Mouse (Mus musculus) ES-Bruce4 (cell line): ENCODE data around the gene Polr2h. TPM values are rescaled to one million over a fixed set of nuclear protein-coding genes. Genes with fewer than 3 reads are reported as not detected.

ENCODE experiments used
- H3K27ac ChIP-seq: 2 replicates; pipeline ENCODE4 v1.5.1; 2012; ENCODE audit warnings: low read length, inconsistent platforms; ENCODE audit not compliant: insufficient read depth
- H3K27me3 ChIP-seq: 2 replicates; pipeline ENCODE4 v1.6.1; 2012; ENCODE audit warnings: mild to moderate bottlenecking, low read length, inconsistent platforms; ENCODE audit not compliant: control insufficient read depth, poor library complexity, insufficient read depth, severe bottlenecking
- H3K36me3 ChIP-seq: 2 replicates; pipeline ENCODE4 v1.6.1; 2012; ENCODE audit warnings: inconsistent platforms, mild to moderate bottlenecking, low read length, moderate library complexity; ENCODE audit not compliant: control insufficient read depth, poor library complexity, insufficient read depth, severe bottlenecking
- H3K4me1 ChIP-seq: one replicate; pipeline ENCODE4 v1.8.1; 2011; ENCODE audit warnings: low read length; ENCODE audit not compliant: control insufficient read depth, insufficient read depth
- H3K4me3 ChIP-seq: 2 replicates; pipeline ENCODE4 v1.5.1; 2011; ENCODE audit warnings: low read depth, mild to moderate bottlenecking, low read length
- H3K9ac ChIP-seq: 2 replicates; pipeline ENCODE4 v1.6.1; 2012; ENCODE audit warnings: low read depth, mild to moderate bottlenecking, inconsistent platforms; ENCODE audit not compliant: poor library complexity, severe bottlenecking
- H3K9me3 ChIP-seq: replicated peaks from 2 replicates; pipeline ENCODE4 v1.6.1; 2012; ENCODE audit warnings: mild to moderate bottlenecking, low read length, inconsistent platforms; ENCODE audit not compliant: control insufficient read depth, poor library complexity, insufficient read depth, severe bottlenecking
- CTCF ChIP-seq: IDR thresholded peaks from one replicate; pipeline ENCODE4 v1.8.1; 2011; ENCODE audit warnings: low read depth, low read length
- EP300 ChIP-seq: IDR thresholded peaks from 2 replicates; pipeline ENCODE4 v1.6.1; 2011; ENCODE audit warnings: low read depth, low read length; ENCODE audit not compliant: insufficient read depth
- POLR2A ChIP-seq: IDR thresholded peaks from one replicate; pipeline ENCODE4 v1.8.1; 2011; ENCODE audit warnings: low read length; ENCODE audit not compliant: insufficient read depth
- polyA plus RNA-seq: library from polyadenylated mRNA; stranded (reverse); fragments of >200 nt; gene quantifications from 2 replicates; pipeline ENCODE4 v1.2.4, GENCODE M21; 2011; ENCODE audit warnings: low read depth; ENCODE audit not compliant: missing spikeins, insufficient read depth, insufficient read length

The Polr2h gene
- polyA plus RNA-seq, 1 experiment = 90.6 TPM

DNA sequence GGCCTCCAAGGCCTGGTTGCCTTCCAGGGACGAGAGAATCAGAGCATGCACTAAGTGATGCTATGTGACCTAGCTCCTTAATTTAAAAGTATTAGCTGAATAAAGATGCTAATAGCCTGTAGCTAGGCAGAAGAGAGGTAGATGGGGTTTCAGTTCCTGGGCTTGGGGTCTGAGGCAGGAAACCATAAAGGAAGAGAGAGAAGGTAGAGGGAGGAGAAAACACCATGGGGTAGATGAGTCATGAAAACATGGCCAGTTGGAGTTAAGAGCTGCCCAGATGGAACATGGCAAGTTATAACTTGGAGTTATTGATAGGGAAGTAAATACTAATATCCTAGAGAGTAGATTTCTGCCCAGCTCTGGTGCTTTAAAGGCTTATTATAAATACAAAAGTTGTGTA, 39.9 kb downstream of the Polr2h start:
- Histone ChIP-seq H3K27ac (no peak overlapping the region), H3K4me3 (no peak overlapping the region), H3K4me1 (no peaks in the 10 kb centered on the region), H3K9ac (no peak overlapping the region), H3K36me3 (no peaks in the 10 kb centered on the region), H3K27me3 (no peaks in the 10 kb centered on the region), H3K9me3 (no peaks in the 10 kb centered on the region)
- no peak for TF ChIP-seq EP300
- no peak for TF ChIP-seq POLR2A
- no peak for TF ChIP-seq CTCF

DNA sequence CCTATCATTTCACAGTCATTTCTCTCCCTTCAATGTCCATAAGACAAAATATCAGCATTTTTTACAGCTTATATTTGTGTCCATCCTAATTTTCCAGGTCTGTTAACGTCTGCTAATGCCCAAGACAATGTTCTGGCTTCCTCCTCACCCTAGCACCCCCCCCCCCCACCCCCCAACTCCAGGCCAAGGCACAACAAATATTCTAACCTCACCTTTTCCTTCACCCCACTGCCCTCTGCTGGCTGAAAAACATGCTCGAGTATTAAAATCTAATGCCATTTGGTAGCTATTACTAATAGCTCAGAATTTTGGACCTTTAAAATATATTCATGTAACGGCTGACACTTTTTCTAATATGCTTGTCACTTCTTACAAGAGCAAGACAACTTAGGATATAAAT, 44.2 kb downstream of the Polr2h start:
- Histone ChIP-seq H3K9ac (no peak overlapping the region), H3K4me1 (no peaks in the 10 kb centered on the region), H3K4me3 (no peak overlapping the region), H3K27ac (no peak overlapping the region), H3K27me3 (no peaks in the 10 kb centered on the region), H3K36me3 (no peaks in the 10 kb centered on the region), H3K9me3 (no peaks in the 10 kb centered on the region)
- no peak for TF ChIP-seq EP300
- TF ChIP-seq POLR2A = no peak
- TF ChIP-seq CTCF = no peak

DNA sequence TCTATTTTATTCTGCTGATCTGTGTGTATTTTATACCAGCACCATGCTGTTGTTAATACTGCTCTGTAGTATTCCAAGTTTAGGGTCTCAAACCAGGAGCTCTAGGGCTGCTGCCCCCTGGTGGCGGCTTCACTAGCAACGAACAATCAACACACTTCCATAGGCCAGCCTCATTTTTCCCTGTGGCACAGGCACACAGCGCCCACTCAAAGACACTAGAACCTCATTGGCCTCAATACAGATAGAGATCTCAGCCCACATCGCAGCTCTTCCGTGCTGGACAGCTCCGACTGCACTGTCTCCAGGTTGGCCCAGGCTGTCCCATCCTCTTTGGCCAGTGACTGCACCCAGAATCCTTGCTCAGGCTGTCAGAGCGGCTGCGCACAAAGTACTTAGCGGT, 47.8 kb downstream of the Polr2h start:
- Histone ChIP-seq H3K27ac (no peak overlapping the region), H3K4me1 (no peaks in the 10 kb centered on the region)
- no peak for TF ChIP-seq POLR2A
- no peak for TF ChIP-seq EP300
- peak; percentile 70 for TF ChIP-seq CTCF

More for the DNA sequence above, 47.8 kb downstream of the Polr2h start:
- Histone ChIP-seq H3K9me3 (no peaks in the 10 kb centered on the region), H3K9ac (no peak overlapping the region), H3K27me3 (no peaks in the 10 kb centered on the region), H3K4me3 (no peak overlapping the region), H3K36me3 (no peaks in the 10 kb centered on the region)

Other genes with a start within 250 kb of the Polr2h start
- 86.6 and 94.0 TPM in 2 replicates for gene Eif2b5, start 218.8 kb upstream of the Polr2h start, polyA plus RNA-seq
- 37.9 and 38.8 TPM in 2 replicates for gene Dvl3, start 200.7 kb upstream of the Polr2h start, polyA plus RNA-seq
- gene Ap2m1, start 182.2 kb upstream of the Polr2h start, polyA plus RNA-seq = 282 and 298 TPM in 2 replicates
- 56.2 and 61.0 TPM in 2 replicates for gene Abcf3, start 169.1 kb upstream of the Polr2h start, polyA plus RNA-seq
- 1.2 TPM in 2 replicates for gene Vwa5b2, start 128.2 kb upstream of the Polr2h start, polyA plus RNA-seq
- gene Eef1akmt4, start 106.1 kb upstream of the Polr2h start, polyA plus RNA-seq = 9.4 and 10.8 TPM in 2 replicates
- gene Gm49333, start 106.1 kb upstream of the Polr2h start, polyA plus RNA-seq = not detected in 2 replicates
- 36.7 and 39.3 TPM in 2 replicates for gene Alg3, start 105.9 kb upstream of the Polr2h start, polyA plus RNA-seq
- gene Camk2n2, start 96.4 kb upstream of the Polr2h start, polyA plus RNA-seq = 1.7 and 2.4 TPM in 2 replicates
- 3.4 and 3.6 TPM in 2 replicates for gene Ece2, start 87.8 kb upstream of the Polr2h start, polyA plus RNA-seq
- 276 and 288 TPM in 2 replicates for gene Psmd2, start 66.0 kb upstream of the Polr2h start, polyA plus RNA-seq
- 462 and 483 TPM in 2 replicates for gene Eif4g1, start 49.4 kb upstream of the Polr2h start, polyA plus RNA-seq
- gene Fam131a, start 24.4 kb upstream of the Polr2h start, polyA plus RNA-seq = 5.9 and 7.1 TPM in 2 replicates
- gene Clcn2, start 81 bp downstream of the Polr2h start, polyA plus RNA-seq = 8.8 and 10.2 TPM in 2 replicates
- 1.1 and 1.2 TPM in 2 replicates for gene Chrd, start 15.5 kb downstream of the Polr2h start, polyA plus RNA-seq
- 4.6 and 4.7 TPM in 2 replicates for gene Thpo, start 16.8 kb downstream of the Polr2h start, polyA plus RNA-seq